Mouse (Mus musculus): ENCODE data around the gene Scrn1.

Scrn1 gene

GRCm38 (mm10) chr6:54475926-54476667, 90.2 kb downstream of the Scrn1 start:
- DNase-seq (ENCODE audit: low spot score in 2 of 2) = no peak

- no peak for DNase-seq (ENCODE audit: low spot score in 2 of 2)
These were observed 93.2 kb downstream of the Scrn1 start for GRCm38 (mm10) chr6:54472846-54473715.

- no peak for DNase-seq (ENCODE audit: low spot score in 2 of 2)
These were observed 94.4 kb downstream of the Scrn1 start for GRCm38 (mm10) chr6:54471866-54472265.

GRCm38 (mm10) chr6:54467371-54467770, 98.9 kb downstream of the Scrn1 start:
- no peak for DNase-seq (ENCODE audit: low spot score in 2 of 2)

- DNase-seq (ENCODE audit: low spot score in 2 of 2) = peak in 1 of 2 experiments; percentile 4
These were observed 101.4 kb downstream of the Scrn1 start for GRCm38 (mm10) chr6:54464926-54465325.

- peak; percentile 15 to 21 for DNase-seq (ENCODE audit: low spot score in 2 of 2)
These were observed 102.4 kb downstream of the Scrn1 start for GRCm38 (mm10) chr6:54463701-54464458.

GRCm38 (mm10) chr6:54462766-54463165, 103.5 kb downstream of the Scrn1 start:
- peak in 1 of 2 experiments; percentile 16 for DNase-seq (ENCODE audit: low spot score in 2 of 2)

GRCm38 (mm10) chr6:54460915-54461671, 105.2 kb downstream of the Scrn1 start:
- peak; percentile 22 to 64 for DNase-seq (ENCODE audit: low spot score in 2 of 2)

- DNase-seq (ENCODE audit: low spot score in 2 of 2) = peak in 1 of 2 experiments; percentile 12
These were observed 105.9 kb downstream of the Scrn1 start for GRCm38 (mm10) chr6:54460172-54460914.

- DNase-seq (ENCODE audit: low spot score in 2 of 2) = no peak
These were observed 106.6 kb downstream of the Scrn1 start for GRCm38 (mm10) chr6:54459661-54460060.
